Mouse (Mus musculus): ENCODE results near the gene Tmem19. TPM values are rescaled to one million over a fixed set of nuclear protein-coding genes. Genes with fewer than 3 reads are reported as not detected.
A peak's percentile ranks its signal among the peaks of the same experiment; 100 is the strongest.

The Tmem19 gene
- polyA plus RNA-seq (2015; fragmentation: Nextera tagmentation; extraction: Ambion mirVana) = 47.4 and 54.5 TPM in 2 replicates

GRCm38 (mm10) chr10:115361840-115362622, at the start of gene Tmem19:
Tmem19 (minus strand) TSS chr10:115362501.
- under 1% methylated on average over 57 of the region's 58 CpGs for WGBS
- peak within 1 kb of the TSS; percentile 63 for H3K4me2 ChIP-seq (ENCODE audit: low read length)
- no peaks in the 10 kb centered on the region for H3K9me3 ChIP-seq (replicated peaks; ENCODE audit: low read length)
- H3K27me3 ChIP-seq (ENCODE audit: insufficient read depth, low read length) = no peaks in the 10 kb centered on the region
- DNase-seq (ENCODE audit: low spot score) (peak; percentile 99), ATAC-seq (replicated peaks; ENCODE audit: low FRiP score, low read depth) (peak; percentile 100)
- 0 out of 2 replicates have a peak, but pooled peaks have one; percentile 4 for TF ChIP-seq CTCF (IDR thresholded peaks at IDR 0.05; ENCODE audit: low read depth)
- no peaks in the 10 kb centered on the region for H3K4me1 ChIP-seq (replicated peaks; ENCODE audit: insufficient read depth, low read length)
- 0 out of 2 replicates have a peak, but pooled peaks cover 2% of the 10 kb centered on the region for H3K36me3 ChIP-seq (ENCODE audit: insufficient read depth, low read length)
- H3K4me3 ChIP-seq (replicated peaks; ENCODE audit: low read depth, low read length) = peak within 1 kb of the TSS; percentile 42
- H3K27ac ChIP-seq = peak within 1 kb of the TSS; percentile 89
- peak within 1 kb of the TSS; percentile 50 for H3K9ac ChIP-seq (ENCODE audit: low read depth, low read length)

- Histone ChIP-seq H3K9ac (ENCODE audit: low read depth, low read length) (no peak overlapping the region), H3K9me3 (replicated peaks; ENCODE audit: low read length) (no peaks in the 10 kb centered on the region), H3K4me3 (replicated peaks; ENCODE audit: low read depth, low read length) (no peak overlapping the region), H3K27ac (no peak overlapping the region), H3K27me3 (ENCODE audit: insufficient read depth, low read length) (no peaks in the 10 kb centered on the region), H3K36me3 (ENCODE audit: insufficient read depth, low read length) (peaks cover 53% of the 10 kb centered on the region), H3K4me1 (replicated peaks; ENCODE audit: insufficient read depth, low read length) (no peaks in the 10 kb centered on the region), H3K4me2 (ENCODE audit: low read length) (no peak overlapping the region)
- DNase-seq (ENCODE audit: low spot score) = peak; percentile 82
- peak; percentile 87 for TF ChIP-seq CTCF (IDR thresholded peaks at IDR 0.05; ENCODE audit: low read depth)
- ATAC-seq (replicated peaks; ENCODE audit: low FRiP score, low read depth) = no peak
- 64% methylated on average over 6 of the region's 6 CpGs for WGBS
These were observed 44.1 kb upstream of the Tmem19 start for GRCm38 (mm10) chr10:115406393-115406792.

- TF ChIP-seq CTCF (IDR thresholded peaks at IDR 0.05; ENCODE audit: low read depth) = no peak
- H3K9ac ChIP-seq (ENCODE audit: low read depth, low read length) = no peak overlapping the region
- peaks cover 26% of the 10 kb centered on the region for H3K36me3 ChIP-seq (ENCODE audit: insufficient read depth, low read length)
- H3K4me3 ChIP-seq (replicated peaks; ENCODE audit: low read depth, low read length) = no peak overlapping the region
- no peak overlapping the region for H3K27ac ChIP-seq
- H3K9me3 ChIP-seq (replicated peaks; ENCODE audit: low read length) = no peaks in the 10 kb centered on the region
- DNase-seq (ENCODE audit: low spot score) (no peak), ATAC-seq (replicated peaks; ENCODE audit: low FRiP score, low read depth) (no peak)
- 83% methylated on average over 1 of the region's 1 CpGs for WGBS
- no peaks in the 10 kb centered on the region for H3K27me3 ChIP-seq (ENCODE audit: insufficient read depth, low read length)
- no peaks in the 10 kb centered on the region for H3K4me1 ChIP-seq (replicated peaks; ENCODE audit: insufficient read depth, low read length)
- H3K4me2 ChIP-seq (ENCODE audit: low read length) = no peak overlapping the region
These were observed 29.6 kb upstream of the Tmem19 start for GRCm38 (mm10) chr10:115391896-115392295.

GRCm38 (mm10) chr10:115391076-115391475, 28.8 kb upstream of the Tmem19 start:
- TF ChIP-seq CTCF (IDR thresholded peaks at IDR 0.05; ENCODE audit: low read depth) = no peak
- ATAC-seq (replicated peaks; ENCODE audit: low FRiP score, low read depth) (no peak), DNase-seq (ENCODE audit: low spot score) (no peak)
- Histone ChIP-seq H3K4me1 (replicated peaks; ENCODE audit: insufficient read depth, low read length) (no peaks in the 10 kb centered on the region), H3K4me3 (replicated peaks; ENCODE audit: low read depth, low read length) (no peak overlapping the region), H3K27me3 (ENCODE audit: insufficient read depth, low read length) (no peaks in the 10 kb centered on the region), H3K9ac (ENCODE audit: low read depth, low read length) (no peak overlapping the region), H3K9me3 (replicated peaks; ENCODE audit: low read length) (no peaks in the 10 kb centered on the region), H3K27ac (no peak overlapping the region), H3K4me2 (ENCODE audit: low read length) (no peak overlapping the region), H3K36me3 (ENCODE audit: insufficient read depth, low read length) (peaks cover 26% of the 10 kb centered on the region)
- WGBS = 89% methylated on average over 4 of the region's 4 CpGs

- Histone ChIP-seq H3K27me3 (ENCODE audit: insufficient read depth, low read length) (no peaks in the 10 kb centered on the region), H3K36me3 (ENCODE audit: insufficient read depth, low read length) (peaks cover 17% of the 10 kb centered on the region), H3K9ac (ENCODE audit: low read depth, low read length) (no peak overlapping the region), H3K27ac (no peak overlapping the region), H3K4me1 (replicated peaks; ENCODE audit: insufficient read depth, low read length) (0 out of 2 replicates have a peak, but pooled peaks cover 2% of the 10 kb centered on the region), H3K4me2 (ENCODE audit: low read length) (peak overlapping the region; percentile 28; the same call in 1 of the 2 replicates), H3K9me3 (replicated peaks; ENCODE audit: low read length) (no peaks in the 10 kb centered on the region), H3K4me3 (replicated peaks; ENCODE audit: low read depth, low read length) (no peak overlapping the region)
- TF ChIP-seq CTCF (IDR thresholded peaks at IDR 0.05; ENCODE audit: low read depth) = no peak
- no peak for ATAC-seq (replicated peaks; ENCODE audit: low FRiP score, low read depth)
- DNase-seq (ENCODE audit: low spot score) = no peak
- WGBS = 86% methylated on average over 3 of the region's 3 CpGs
These were observed 25.6 kb upstream of the Tmem19 start for GRCm38 (mm10) chr10:115387891-115388290.

GRCm38 (mm10) chr10:115385018-115386002, 23.0 kb upstream of the Tmem19 start:
- Histone ChIP-seq H3K4me2 (ENCODE audit: low read length) (peak overlapping the region; percentile 56), H3K9ac (ENCODE audit: low read depth, low read length) (peak overlapping the region; percentile 77), H3K27me3 (ENCODE audit: insufficient read depth, low read length) (no peaks in the 10 kb centered on the region), H3K9me3 (replicated peaks; ENCODE audit: low read length) (no peaks in the 10 kb centered on the region), H3K27ac (peak overlapping the region; percentile 96), H3K4me3 (replicated peaks; ENCODE audit: low read depth, low read length) (peak overlapping the region; percentile 61), H3K36me3 (ENCODE audit: insufficient read depth, low read length) (peaks cover 9% of the 10 kb centered on the region), H3K4me1 (replicated peaks; ENCODE audit: insufficient read depth, low read length) (peaks cover 9% of the 10 kb centered on the region; the same call in 1 of the 2 replicates)
- TF ChIP-seq CTCF (IDR thresholded peaks at IDR 0.05; ENCODE audit: low read depth) = no peak
- DNase-seq (ENCODE audit: low spot score) (peak; percentile 76), ATAC-seq (replicated peaks; ENCODE audit: low FRiP score, low read depth) (peak; percentile 30)
- under 1% methylated on average over 84 of the region's 101 CpGs for WGBS

Data from kidney, postnatal 0 days (tissue).